Mouse (Mus musculus) kidney, adult 2 months (tissue): ENCODE measurements around the gene Nmrk1. TPM values are rescaled to one million over a fixed set of nuclear protein-coding genes. Genes with fewer than 3 reads are reported as not detected.

Source experiments
- DNase-seq: peaks from one replicate; pipeline ENCODE4 v3.0.0; 2021
- H3K27ac ChIP-seq: fragments of 200-500 bp; 2 replicates; pipeline ENCODE4 v1.5.1; 2012; ENCODE audit warnings: low read depth, low read length, control low read depth, inconsistent platforms; ENCODE audit not compliant: insufficient read depth
- H3K27me3 ChIP-seq: fragments of 200-500 bp; replicated peaks from 2 replicates; pipeline ENCODE4 v1.6.1; 2012; ENCODE audit warnings: mild to moderate bottlenecking, moderate library complexity, low read length, inconsistent platforms; ENCODE audit not compliant: control insufficient read depth, insufficient read depth
- H3K36me3 ChIP-seq: fragments of 200-500 bp; 2 replicates; pipeline ENCODE4 v1.6.1; 2012; ENCODE audit warnings: mild to moderate bottlenecking, moderate library complexity, low read length, inconsistent platforms; ENCODE audit not compliant: control insufficient read depth, insufficient read depth
- H3K4me1 ChIP-seq: fragments of 200-500 bp; 2 replicates; pipeline ENCODE4 v1.6.1; 2011; ENCODE audit warnings: low read length; ENCODE audit not compliant: control insufficient read depth, insufficient read depth
- H3K4me3 ChIP-seq: fragments of 200-500 bp; 2 replicates; pipeline ENCODE4 v1.5.1; 2011; ENCODE audit warnings: mild to moderate bottlenecking, low read depth, low read length, control low read depth; ENCODE audit not compliant: insufficient read depth
- CTCF ChIP-seq: fragments of 200-500 bp; conservative IDR thresholded peaks from 2 replicates; pipeline ENCODE4 v1.5.1; 2011; ENCODE audit warnings: low read depth, mild to moderate bottlenecking, control low read depth, low read length, moderate library complexity, mixed read lengths; ENCODE audit not compliant: insufficient read depth, insufficient read length
- POLR2A ChIP-seq: fragments of 200-500 bp; IDR thresholded peaks from one replicate; pipeline ENCODE4 v1.6.1; 2011; ENCODE audit warnings: low read depth, low read length, control low read depth
- WGBS: fragments of 180-500 bp; shearing (Covaris S2); methylation state at CpG from one replicate; pipeline ENCODE4 v1.1.7; 2018; 5-methylcytosine and 5-hydroxymethylcytosine counted together
- polyA plus RNA-seq: library from polyadenylated mRNA; depleted of rRNA; stranded (reverse); fragments of >200 nt; gene quantifications from 2 replicates; pipeline ENCODE4 v1.2.3, GENCODE M21; 2012

Gene Nmrk1
- polyA plus RNA-seq, 1 experiment: 78.6 TPM

- 96% methylated on average over 8 of the region's 8 CpGs for WGBS
- no peak overlapping the region for H3K27ac ChIP-seq
Observed at GRCm38 (mm10) chr19:18589276-18589675, 42.5 kb upstream of the Nmrk1 start.

GRCm38 (mm10) chr19:18590234-18590633 is 41.5 kb upstream of the Nmrk1 start:
- 70% methylated on average over 5 of the region's 5 CpGs for WGBS
- no peak for DNase-seq
- TF ChIP-seq POLR2A (no peak), CTCF (no peak)
- Histone ChIP-seq H3K27ac (no peak overlapping the region), H3K36me3 (no peaks in the 10 kb centered on the region), H3K27me3 (no peaks in the 10 kb centered on the region), H3K4me1 (peaks cover 17% of the 10 kb centered on the region), H3K4me3 (no peak overlapping the region)

More at GRCm38 (mm10) chr19:18589276-18589675, 42.5 kb upstream of the Nmrk1 start:
- no peak for TF ChIP-seq CTCF
- TF ChIP-seq POLR2A: no peak
- H3K4me1 ChIP-seq: 0 out of 2 replicates have a peak, but pooled peaks cover 11% of the 10 kb centered on the region
- no peaks in the 10 kb centered on the region for H3K36me3 ChIP-seq
- DNase-seq: no peak
- no peaks in the 10 kb centered on the region for H3K27me3 ChIP-seq
- H3K4me3 ChIP-seq: no peak overlapping the region

- WGBS: 76% methylated on average over 5 of the region's 5 CpGs
Observed at GRCm38 (mm10) chr19:18590942-18591354, 40.8 kb upstream of the Nmrk1 start.

GRCm38 (mm10) chr19:18592919-18593318 is 38.8 kb upstream of the Nmrk1 start:
- DNase-seq: no peak
- WGBS: 51% methylated on average over 6 of the region's 6 CpGs
- H3K4me3 ChIP-seq: no peak overlapping the region
- no peak overlapping the region for H3K27ac ChIP-seq
- TF ChIP-seq POLR2A (no peak), CTCF (no peak)
- peaks cover 17% of the 10 kb centered on the region for H3K4me1 ChIP-seq
- H3K36me3 ChIP-seq: no peaks in the 10 kb centered on the region
- no peaks in the 10 kb centered on the region for H3K27me3 ChIP-seq

More at GRCm38 (mm10) chr19:18590942-18591354, 40.8 kb upstream of the Nmrk1 start:
- H3K36me3 ChIP-seq: no peaks in the 10 kb centered on the region
- peak; percentile 49 for DNase-seq
- H3K27ac ChIP-seq: 0 out of 2 replicates have a peak overlapping the region, but pooled peaks have one; percentile 10
- H3K4me1 ChIP-seq: peaks cover 17% of the 10 kb centered on the region
- no peak overlapping the region for H3K4me3 ChIP-seq
- no peaks in the 10 kb centered on the region for H3K27me3 ChIP-seq
- no peak for TF ChIP-seq POLR2A
- no peak for TF ChIP-seq CTCF

- Histone ChIP-seq H3K27me3 (no peaks in the 10 kb centered on the region), H3K4me3 (no peak overlapping the region), H3K27ac (no peak overlapping the region), H3K4me1 (peaks cover 17% of the 10 kb centered on the region), H3K36me3 (no peaks in the 10 kb centered on the region)
- 65% methylated on average over 10 of the region's 10 CpGs for WGBS
- TF ChIP-seq POLR2A (no peak), CTCF (no peak)
- DNase-seq: peak; percentile 35
Observed at GRCm38 (mm10) chr19:18593722-18594121, 38.0 kb upstream of the Nmrk1 start.

- no peak for TF ChIP-seq POLR2A
- no peak for TF ChIP-seq CTCF
- no peak overlapping the region for H3K4me3 ChIP-seq
- no peaks in the 10 kb centered on the region for H3K36me3 ChIP-seq
- H3K27ac ChIP-seq: no peak overlapping the region
- no peaks in the 10 kb centered on the region for H3K27me3 ChIP-seq
- 73% methylated on average over 5 of the region's 5 CpGs for WGBS
- DNase-seq: no peak
- H3K4me1 ChIP-seq: peaks cover 22% of the 10 kb centered on the region
Observed at GRCm38 (mm10) chr19:18596876-18597275, 34.9 kb upstream of the Nmrk1 start.

GRCm38 (mm10) chr19:18597772-18598171 is 34.0 kb upstream of the Nmrk1 start:
- no peak for TF ChIP-seq POLR2A
- TF ChIP-seq CTCF: no peak
- H3K27me3 ChIP-seq: no peaks in the 10 kb centered on the region
- no peak overlapping the region for H3K27ac ChIP-seq
- peaks cover 20% of the 10 kb centered on the region for H3K4me1 ChIP-seq
- WGBS: 78% methylated on average over 6 of the region's 6 CpGs
- no peaks in the 10 kb centered on the region for H3K36me3 ChIP-seq
- no peak overlapping the region for H3K4me3 ChIP-seq
- DNase-seq: no peak

- Histone ChIP-seq H3K27ac (no peak overlapping the region), H3K36me3 (no peaks in the 10 kb centered on the region), H3K4me3 (no peak overlapping the region), H3K27me3 (no peaks in the 10 kb centered on the region), H3K4me1 (peaks cover 15% of the 10 kb centered on the region)
- 86% methylated on average over 3 of the region's 3 CpGs for WGBS
- TF ChIP-seq POLR2A (no peak), CTCF (no peak)
- no peak for DNase-seq
Observed at GRCm38 (mm10) chr19:18598265-18598926, 33.4 kb upstream of the Nmrk1 start.
